Mouse (Mus musculus) neural tube, embryonic 14.5 days (tissue): ENCODE data around the gene Cdk9. TPM values are rescaled to one million over a fixed set of nuclear protein-coding genes. Genes with fewer than 3 reads are reported as not detected.

Experiments
- ATAC-seq: fragments of 200-750 bp; cut with Nextera tagmentation; 2 replicates; pipeline ENCODE4 v1.8.0; 2017; ENCODE audit warnings: low read depth, mild to moderate bottlenecking, moderate TSS enrichment, moderate library complexity
- H3K27ac ChIP-seq: fragments of 300-500 bp; sonication (generic); 2 replicates; pipeline ENCODE4 v1.5.1; 2014; ENCODE audit warnings: low read depth, mild to moderate bottlenecking, control low read depth, low read length, moderate library complexity, mixed read lengths
- H3K27me3 ChIP-seq: fragments of 300-500 bp; sonication (generic); 2 replicates; pipeline ENCODE4 v1.6.1; 2014; ENCODE audit warnings: low read length; ENCODE audit not compliant: control insufficient read depth, insufficient read depth
- H3K36me3 ChIP-seq: fragments of 300-500 bp; sonication (generic); 2 replicates; pipeline ENCODE4 v1.6.1; 2014; ENCODE audit warnings: low read length, mixed read lengths; ENCODE audit not compliant: control insufficient read depth, insufficient read depth
- H3K4me1 ChIP-seq: fragments of 300-500 bp; sonication (generic); 2 replicates; pipeline ENCODE4 v1.6.1; 2014; ENCODE audit warnings: low read length; ENCODE audit not compliant: control insufficient read depth, insufficient read depth
- H3K4me2 ChIP-seq: fragments of 300-500 bp; sonication (generic); 2 replicates; pipeline ENCODE4 v1.6.1; 2014; ENCODE audit warnings: mild to moderate bottlenecking, low read depth, low read length, control low read depth
- H3K4me3 ChIP-seq: fragments of 300-500 bp; sonication (generic); 2 replicates; pipeline ENCODE4 v1.5.1; 2014; ENCODE audit warnings: low read depth, low read length, control low read depth, mixed read lengths
- H3K9ac ChIP-seq: fragments of 300-500 bp; sonication (generic); replicated peaks from 2 replicates; pipeline ENCODE4 v1.6.1; 2014; ENCODE audit warnings: low read depth, mild to moderate bottlenecking, control low read depth, low read length, mixed read lengths
- H3K9me3 ChIP-seq: fragments of 300-500 bp; sonication (generic); 2 replicates; pipeline ENCODE4 v1.6.1; 2016; ENCODE audit warnings: low read length; ENCODE audit not compliant: control insufficient read depth
- WGBS: fragments of 180-500 bp; shearing (Covaris S2); extraction: QIAGEN DNeasy Blood & Tissue Kit; methylation state at CpG from one replicate; pipeline ENCODE4 v1.1.7; 2014; 5-methylcytosine and 5-hydroxymethylcytosine counted together
- polyA plus RNA-seq: library from polyadenylated mRNA; unstranded; fragments of >200 nt; fragmentation: Nextera tagmentation; extraction: Ambion mirVana; gene quantifications from 2 replicates; pipeline ENCODE4 v1.2.1, GENCODE M21; 2014

The Cdk9 gene
- polyA plus RNA-seq, 1 experiment from 2014 or later = 57.5 TPM

- Histone ChIP-seq H3K4me2 (no peak overlapping the region), H3K4me1 (no peaks in the 10 kb centered on the region), H3K36me3 (peaks cover 17% of the 10 kb centered on the region; the same call in 1 of the 2 replicates), H3K9me3 (no peaks in the 10 kb centered on the region), H3K4me3 (no peak overlapping the region), H3K9ac (no peak overlapping the region), H3K27me3 (no peaks in the 10 kb centered on the region), H3K27ac (no peak overlapping the region)
- no peak; the same call in 1 of the 2 replicates for ATAC-seq
- WGBS = 68% methylated on average over 6 of the region's 6 CpGs
Observed at GRCm38 (mm10) chr2:32681754-32682153, 31.1 kb downstream of the Cdk9 start.

GRCm38 (mm10) chr2:32680961-32681650, 31.8 kb downstream of the Cdk9 start:
- Histone ChIP-seq H3K4me2 (no peak overlapping the region), H3K9me3 (no peaks in the 10 kb centered on the region), H3K27me3 (no peaks in the 10 kb centered on the region), H3K4me3 (no peak overlapping the region), H3K4me1 (no peaks in the 10 kb centered on the region), H3K9ac (no peak overlapping the region), H3K36me3 (peaks cover 17% of the 10 kb centered on the region; the same call in 1 of the 2 replicates), H3K27ac (no peak overlapping the region)
- WGBS = 88% methylated on average over 18 of the region's 19 CpGs
- no peak for ATAC-seq

- H3K27me3 ChIP-seq = no peaks in the 10 kb centered on the region
- H3K9me3 ChIP-seq = no peaks in the 10 kb centered on the region
- no peaks in the 10 kb centered on the region for H3K4me1 ChIP-seq
- no peak overlapping the region for H3K4me2 ChIP-seq
- 45% methylated on average over 7 of the region's 7 CpGs for WGBS
- no peak overlapping the region for H3K27ac ChIP-seq
- H3K4me3 ChIP-seq = no peak overlapping the region
- ATAC-seq = no peak
- H3K36me3 ChIP-seq = peaks cover 15% of the 10 kb centered on the region; the same call in 1 of the 2 replicates
- H3K9ac ChIP-seq = no peak overlapping the region
Observed at GRCm38 (mm10) chr2:32680051-32680451, 32.8 kb downstream of the Cdk9 start.

- Histone ChIP-seq H3K9me3 (no peaks in the 10 kb centered on the region), H3K4me1 (no peaks in the 10 kb centered on the region), H3K36me3 (no peaks in the 10 kb centered on the region), H3K27me3 (no peaks in the 10 kb centered on the region), H3K4me3 (no peak overlapping the region), H3K27ac (no peak overlapping the region), H3K4me2 (no peak overlapping the region), H3K9ac (no peak overlapping the region)
- ATAC-seq = no peak
- WGBS = 95% methylated on average over 7 of the region's 7 CpGs
Observed at GRCm38 (mm10) chr2:32677683-32678082, 35.2 kb downstream of the Cdk9 start.

- Histone ChIP-seq H3K9me3 (no peaks in the 10 kb centered on the region), H3K4me2 (no peak overlapping the region), H3K36me3 (no peaks in the 10 kb centered on the region), H3K9ac (no peak overlapping the region), H3K27ac (no peak overlapping the region), H3K4me1 (no peaks in the 10 kb centered on the region), H3K4me3 (no peak overlapping the region), H3K27me3 (no peaks in the 10 kb centered on the region)
- 87% methylated on average over 3 of the region's 3 CpGs for WGBS
- ATAC-seq = no peak
Observed at GRCm38 (mm10) chr2:32676821-32677220, 36.1 kb downstream of the Cdk9 start.

GRCm38 (mm10) chr2:32673176-32673917, 39.5 kb downstream of the Cdk9 start:
- 85% methylated on average over 16 of the region's 16 CpGs for WGBS
- no peak overlapping the region for H3K27ac ChIP-seq
- H3K27me3 ChIP-seq = no peaks in the 10 kb centered on the region
- no peaks in the 10 kb centered on the region for H3K4me1 ChIP-seq
- no peak overlapping the region for H3K4me2 ChIP-seq
- H3K4me3 ChIP-seq = no peak overlapping the region
- no peak for ATAC-seq
- no peaks in the 10 kb centered on the region for H3K36me3 ChIP-seq
- H3K9ac ChIP-seq = no peak overlapping the region
- H3K9me3 ChIP-seq = no peaks in the 10 kb centered on the region

GRCm38 (mm10) chr2:32671907-32672595, 40.8 kb downstream of the Cdk9 start:
- Histone ChIP-seq H3K4me2 (no peak overlapping the region), H3K27me3 (no peaks in the 10 kb centered on the region), H3K9ac (no peak overlapping the region), H3K27ac (no peak overlapping the region), H3K9me3 (no peaks in the 10 kb centered on the region), H3K4me1 (no peaks in the 10 kb centered on the region), H3K4me3 (no peak overlapping the region), H3K36me3 (no peaks in the 10 kb centered on the region)
- ATAC-seq = no peak
- WGBS = 75% methylated on average over 9 of the region's 9 CpGs

- H3K36me3 ChIP-seq = no peaks in the 10 kb centered on the region
- WGBS = 83% methylated on average over 9 of the region's 9 CpGs
- H3K9ac ChIP-seq = no peak overlapping the region
- H3K27ac ChIP-seq = no peak overlapping the region
- H3K4me2 ChIP-seq = no peak overlapping the region
- no peak for ATAC-seq
- no peak overlapping the region for H3K4me3 ChIP-seq
- H3K9me3 ChIP-seq = no peaks in the 10 kb centered on the region
- no peaks in the 10 kb centered on the region for H3K4me1 ChIP-seq
- no peaks in the 10 kb centered on the region for H3K27me3 ChIP-seq
Observed at GRCm38 (mm10) chr2:32671147-32671546, 41.7 kb downstream of the Cdk9 start.

- 57% methylated on average over 3 of the region's 3 CpGs for WGBS
- ATAC-seq = no peak
- no peaks in the 10 kb centered on the region for H3K36me3 ChIP-seq
Observed at GRCm38 (mm10) chr2:32669876-32670275, 43.0 kb downstream of the Cdk9 start.

More at GRCm38 (mm10) chr2:32669876-32670275, 43.0 kb downstream of the Cdk9 start:
- Histone ChIP-seq H3K27me3 (no peaks in the 10 kb centered on the region), H3K4me3 (no peak overlapping the region), H3K4me1 (no peaks in the 10 kb centered on the region), H3K27ac (no peak overlapping the region), H3K9me3 (no peaks in the 10 kb centered on the region), H3K9ac (no peak overlapping the region), H3K4me2 (no peak overlapping the region)
